Mouse (Mus musculus) spleen, adult 2 months (tissue): ENCODE measurements around the gene Lrrc10b. TPM values are rescaled to one million over a fixed set of nuclear protein-coding genes. Genes with fewer than 3 reads are reported as not detected.

Experiments
- DNase-seq, 2 experiments: peaks; one replicate each; pipeline versions ENCODE4 v3.0.0 to v3.0.0-alpha.2; 2012 to 2021; ENCODE audit warnings: low spot score in 2 of 2, low read depth in 1 of 2
- H3K27ac ChIP-seq: fragments of 200-500 bp; 2 replicates; pipeline ENCODE4 v1.5.1; 2012; ENCODE audit warnings: low read length, inconsistent platforms; ENCODE audit not compliant: insufficient read depth
- H3K27me3 ChIP-seq: fragments of 200-500 bp; 2 replicates; pipeline ENCODE4 v1.6.1; 2012; ENCODE audit warnings: mild to moderate bottlenecking, moderate library complexity, low read length, inconsistent platforms; ENCODE audit not compliant: control insufficient read depth, insufficient read depth
- H3K36me3 ChIP-seq: fragments of 200-500 bp; 2 replicates; pipeline ENCODE4 v1.6.1; 2012; ENCODE audit warnings: mild to moderate bottlenecking, low read length, inconsistent platforms; ENCODE audit not compliant: control insufficient read depth, insufficient read depth
- H3K4me1 ChIP-seq: fragments of 200-500 bp; 2 replicates; pipeline ENCODE4 v1.6.1; 2011; ENCODE audit warnings: inconsistent platforms; ENCODE audit not compliant: control insufficient read depth, insufficient read depth, insufficient read length
- H3K4me3 ChIP-seq: fragments of 200-500 bp; 2 replicates; pipeline ENCODE4 v1.5.1; 2011; ENCODE audit warnings: mild to moderate bottlenecking, inconsistent platforms; ENCODE audit not compliant: insufficient read depth, insufficient read length; ENCODE audit errors: extremely low read depth
- CTCF ChIP-seq: fragments of 200-500 bp; IDR thresholded peaks from 2 replicates; pipeline ENCODE4 v1.5.1; 2011; ENCODE audit warnings: mild to moderate bottlenecking, inconsistent platforms; ENCODE audit not compliant: insufficient read depth, insufficient read length, insufficient replicate concordance; ENCODE audit errors: extremely low read depth
- POLR2A ChIP-seq: fragments of 200-500 bp; IDR thresholded peaks from 2 replicates; pipeline ENCODE4 v1.6.1; 2011; ENCODE audit warnings: low read depth, low read length, inconsistent platforms
- WGBS: fragments of 180-500 bp; shearing (Covaris S2); methylation state at CpG from one replicate; pipeline ENCODE4 v1.1.7; 2018; 5-methylcytosine and 5-hydroxymethylcytosine counted together
- polyA plus RNA-seq: library from polyadenylated mRNA; depleted of rRNA; stranded (reverse); fragments of >200 nt; gene quantifications from 2 replicates; pipeline ENCODE4 v1.2.3, GENCODE M21; 2012

Lrrc10b gene
- polyA plus RNA-seq, 1 experiment: 0.11 TPM

DNA sequence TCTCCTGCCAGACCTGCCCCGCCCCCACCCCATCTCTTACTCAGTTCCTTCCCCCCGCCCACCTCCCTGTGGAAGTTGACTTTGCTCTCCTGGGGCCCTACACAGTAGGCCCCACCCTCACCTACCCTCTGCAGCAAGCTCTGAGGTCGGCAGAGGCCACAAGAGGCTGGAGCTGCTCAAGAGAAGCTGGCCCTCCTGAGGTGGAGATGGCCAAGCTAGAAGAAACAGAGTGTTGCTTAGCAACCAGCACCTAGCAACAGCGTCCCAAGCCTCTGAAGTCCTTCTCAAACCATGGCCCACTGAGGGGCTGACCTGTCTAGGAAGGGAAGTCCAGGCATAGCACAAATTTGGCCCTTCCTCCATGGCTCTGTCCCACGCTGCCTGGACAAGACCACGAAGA is 25.4 kb upstream of the Lrrc10b start, which contains the start of gene Ppp1r32:
Ppp1r32 (minus strand) TSS at position 226 of the 400 bp plus-strand sequence.
- DNase-seq: no peak
- Histone ChIP-seq H3K36me3 (no peaks in the 10 kb centered on the region), H3K27ac (no peak within 1 kb of the TSS), H3K27me3 (no peaks in the 10 kb centered on the region), H3K4me3 (no peak within 1 kb of the TSS), H3K4me1 (no peaks in the 10 kb centered on the region)
- 53% methylated on average over 6 of the region's 6 CpGs for WGBS
- TF ChIP-seq CTCF: no peak
- no peak for TF ChIP-seq POLR2A

DNA sequence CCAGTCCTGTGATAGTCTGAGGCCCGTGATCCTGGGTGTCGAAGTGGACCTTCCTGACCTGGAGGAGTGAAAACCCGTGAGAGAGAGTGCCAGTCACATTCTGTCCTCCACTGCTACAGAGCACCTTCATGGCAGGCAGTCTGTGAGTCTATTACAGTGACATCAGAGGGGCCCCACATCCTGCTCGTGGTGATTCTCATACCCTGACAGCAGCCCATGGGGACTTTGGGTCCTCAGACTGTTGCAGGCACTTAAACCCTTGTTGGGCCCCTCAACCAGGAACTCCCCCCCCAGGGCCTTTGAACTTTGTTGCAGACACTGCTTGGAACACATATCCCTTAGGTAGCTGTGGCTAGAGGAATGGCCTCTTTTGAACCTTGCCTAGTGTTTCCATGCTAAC is 22.3 kb upstream of the Lrrc10b start:
- Histone ChIP-seq H3K4me3 (no peak overlapping the region), H3K27ac (no peak overlapping the region), H3K27me3 (no peaks in the 10 kb centered on the region), H3K36me3 (no peaks in the 10 kb centered on the region), H3K4me1 (no peaks in the 10 kb centered on the region)
- no peak for DNase-seq
- WGBS: 37% methylated on average over 4 of the region's 4 CpGs
- no peak for TF ChIP-seq POLR2A

DNA sequence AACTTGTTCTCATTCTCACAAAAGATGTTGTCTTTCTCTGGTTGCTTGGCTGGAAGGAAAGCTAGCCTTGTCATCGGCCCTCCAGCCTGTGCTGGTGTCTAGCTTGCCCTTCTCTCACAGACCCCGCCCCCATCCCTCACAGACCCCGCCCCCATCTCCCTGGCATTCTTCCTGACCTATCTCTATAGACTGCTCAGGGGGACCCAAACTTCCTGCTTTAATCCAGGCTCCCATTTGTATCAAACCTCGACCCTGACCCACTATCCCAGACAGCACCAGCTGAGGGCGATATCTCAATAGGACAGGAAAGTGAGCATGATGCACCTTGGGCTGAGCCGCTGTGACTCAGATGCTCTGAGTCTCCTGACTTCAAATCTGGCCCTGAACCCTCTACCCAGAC is 16.5 kb upstream of the Lrrc10b start:
- Histone ChIP-seq H3K27ac (no peak overlapping the region), H3K4me1 (no peaks in the 10 kb centered on the region), H3K27me3 (no peaks in the 10 kb centered on the region), H3K36me3 (no peaks in the 10 kb centered on the region), H3K4me3 (no peak overlapping the region)
- TF ChIP-seq POLR2A (no peak), CTCF (no peak)
- 54% methylated on average over 6 of the region's 6 CpGs for WGBS
- DNase-seq: no peak

DNA sequence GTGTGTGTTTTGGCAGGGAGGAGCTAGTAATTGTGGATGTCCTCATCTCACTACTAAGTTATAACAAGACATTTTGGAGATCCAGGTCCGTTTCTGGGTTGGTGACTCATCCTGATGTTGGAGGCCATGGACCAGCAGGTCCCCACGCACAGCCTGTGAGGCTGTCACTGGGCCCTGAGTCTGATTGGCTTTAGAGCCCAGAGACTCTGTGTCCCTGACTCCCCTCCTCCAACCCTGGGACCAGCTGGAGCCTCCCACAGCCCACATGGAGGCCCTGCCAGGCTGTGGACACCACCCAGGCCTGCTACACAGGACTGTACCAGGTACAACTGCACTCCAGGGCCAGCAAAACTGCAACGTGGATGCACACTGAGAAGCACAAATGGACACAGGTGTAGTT is 15.7 kb upstream of the Lrrc10b start:
- Histone ChIP-seq H3K27ac (no peak overlapping the region), H3K36me3 (no peaks in the 10 kb centered on the region), H3K4me1 (no peaks in the 10 kb centered on the region), H3K4me3 (no peak overlapping the region), H3K27me3 (no peaks in the 10 kb centered on the region)
- 89% methylated on average over 3 of the region's 3 CpGs for WGBS
- no peak for DNase-seq
- TF ChIP-seq POLR2A (no peak), CTCF (no peak)

GRCm38 (mm10) chr19:10469171-10469658 is 11.9 kb upstream of the Lrrc10b start:
- Histone ChIP-seq H3K4me3 (no peak overlapping the region), H3K27me3 (no peaks in the 10 kb centered on the region), H3K4me1 (no peaks in the 10 kb centered on the region), H3K36me3 (no peaks in the 10 kb centered on the region), H3K27ac (no peak overlapping the region)
- DNase-seq: peak in 1 of 2 experiments; percentile 8
- 47% methylated on average over 8 of the region's 8 CpGs for WGBS
- TF ChIP-seq CTCF (no peak), POLR2A (no peak)

DNA sequence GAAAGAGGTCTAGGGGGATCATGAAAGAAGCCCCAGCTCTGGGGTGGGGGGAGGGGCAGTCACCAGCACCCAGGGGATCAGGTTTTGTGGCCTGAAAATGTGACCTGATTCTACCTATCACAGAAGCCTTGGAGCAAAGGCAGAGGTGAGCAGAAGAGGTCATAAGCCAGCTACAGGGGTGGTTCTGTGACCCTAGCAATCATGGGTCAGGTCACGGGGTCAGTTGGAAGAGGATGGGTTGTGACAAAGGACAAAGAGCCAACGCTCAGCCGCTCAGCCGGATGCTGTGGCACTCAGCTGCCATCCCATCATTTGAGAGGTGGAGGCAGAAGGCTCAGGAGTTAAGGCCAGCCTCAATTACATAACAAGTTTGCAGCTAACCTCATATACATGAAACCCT is 7.2 kb upstream of the Lrrc10b start:
- Histone ChIP-seq H3K4me1 (no peaks in the 10 kb centered on the region), H3K4me3 (no peak overlapping the region), H3K27ac (no peak overlapping the region), H3K27me3 (no peaks in the 10 kb centered on the region; the same call in 1 of the 2 replicates), H3K36me3 (no peaks in the 10 kb centered on the region)
- no peak for DNase-seq
- TF ChIP-seq POLR2A (no peak), CTCF (no peak)
- WGBS: 74% methylated on average over 4 of the region's 4 CpGs

DNA sequence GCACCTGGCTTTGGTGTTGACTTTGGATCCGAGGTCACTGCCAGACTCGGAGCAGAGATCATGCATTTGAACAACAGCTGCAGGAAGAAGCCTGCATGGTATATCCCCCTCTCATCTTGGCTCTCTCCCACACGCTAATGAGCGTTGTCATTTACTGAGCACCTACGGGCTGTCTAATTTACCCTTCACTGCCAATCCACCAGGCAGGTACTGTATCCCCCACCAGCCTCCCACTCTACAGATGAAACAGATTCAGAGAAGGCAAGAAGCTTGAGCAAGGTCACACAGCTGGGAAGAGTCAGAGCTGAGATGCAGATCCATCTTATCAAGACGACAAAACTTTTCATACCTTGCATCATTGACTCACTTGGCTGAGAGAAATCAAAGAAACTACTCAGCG is 4.3 kb upstream of the Lrrc10b start:
- DNase-seq: no peak
- TF ChIP-seq POLR2A: no peak
- no peak for TF ChIP-seq CTCF
- H3K4me3 ChIP-seq: no peak overlapping the region
- no peaks in the 10 kb centered on the region for H3K36me3 ChIP-seq
- H3K27me3 ChIP-seq: peaks cover 13% of the 10 kb centered on the region
- H3K27ac ChIP-seq: no peak overlapping the region
- WGBS: 37% methylated on average over 7 of the region's 7 CpGs
- peaks cover 6% of the 10 kb centered on the region; the same call in 1 of the 2 replicates for H3K4me1 ChIP-seq

GRCm38 (mm10) chr19:10459907-10460306 is 2.6 kb upstream of the Lrrc10b start:
- peaks cover 16% of the 10 kb centered on the region for H3K27me3 ChIP-seq
- 80% methylated on average over 11 of the region's 11 CpGs for WGBS

More at GRCm38 (mm10) chr19:10459907-10460306, 2.6 kb upstream of the Lrrc10b start:
- Histone ChIP-seq H3K36me3 (no peaks in the 10 kb centered on the region), H3K4me1 (peaks cover 9% of the 10 kb centered on the region; the same call in 1 of the 2 replicates), H3K27ac (no peak overlapping the region), H3K4me3 (no peak overlapping the region)
- TF ChIP-seq CTCF (no peak), POLR2A (no peak)
- DNase-seq: no peak
